Mouse (Mus musculus): Measurements from ENCODE around the gene Tom1l1. TPM values are rescaled to one million over a fixed set of nuclear protein-coding genes. Genes with fewer than 3 reads are reported as not detected.

Gene Tom1l1
- total RNA-seq, 2 experiments from 2014 or later: 13.2 to 15.9 TPM

- Histone ChIP-seq H3K4me3 (no peak overlapping the region), H3K27ac (no peak overlapping the region; the same call in 1 of the 2 replicates)
Measured at GRCm38 (mm10) chr11:90664345-90664986, 23.7 kb downstream of the Tom1l1 start.

DNA sequence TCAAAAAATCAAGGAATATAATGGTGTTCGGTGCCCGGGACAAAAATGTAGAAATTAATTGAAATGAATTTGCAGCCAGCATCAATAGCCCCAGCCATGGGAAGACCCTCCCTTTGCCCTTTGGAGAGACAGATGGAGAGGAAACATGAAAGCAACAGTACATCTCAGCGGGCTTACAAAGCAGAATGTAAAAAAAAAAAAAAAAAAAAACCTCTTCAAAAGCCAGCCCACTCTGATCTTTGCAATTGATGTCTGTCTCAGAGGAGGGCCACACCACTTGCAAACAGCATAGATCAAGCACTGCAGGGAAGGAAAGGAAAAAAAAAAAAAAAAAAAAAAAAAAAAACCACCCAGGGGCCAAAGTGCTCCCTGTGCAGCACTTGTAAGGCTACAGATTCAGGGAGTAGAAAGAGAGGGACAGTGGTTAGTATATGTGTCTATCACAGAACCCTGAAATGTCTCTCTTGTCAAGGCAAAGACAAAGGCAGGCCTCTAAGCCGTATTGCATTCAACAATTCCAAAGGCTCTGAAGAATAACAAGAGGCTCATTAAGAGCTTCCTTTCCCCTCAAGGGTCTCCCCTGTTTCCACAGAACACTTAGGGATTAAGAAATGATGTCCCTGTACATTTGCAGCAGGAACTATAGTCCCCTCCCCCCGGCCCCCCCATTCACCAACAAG lies 24.4 kb downstream of the Tom1l1 start:
- intact Hi-C loops (cut with DNase I): no loop called here
- H3K4me3 ChIP-seq: no peak overlapping the region
- H3K27ac ChIP-seq: no peak overlapping the region
- DNase-seq: no peak
- no peak for TF ChIP-seq CTCF (IDR thresholded peaks at IDR 0.05)

More at GRCm38 (mm10) chr11:90664345-90664986, 23.7 kb downstream of the Tom1l1 start:
- no peak for DNase-seq
- TF ChIP-seq CTCF (IDR thresholded peaks at IDR 0.05): no peak
- intact Hi-C loops (cut with DNase I): no loop called here

DNA sequence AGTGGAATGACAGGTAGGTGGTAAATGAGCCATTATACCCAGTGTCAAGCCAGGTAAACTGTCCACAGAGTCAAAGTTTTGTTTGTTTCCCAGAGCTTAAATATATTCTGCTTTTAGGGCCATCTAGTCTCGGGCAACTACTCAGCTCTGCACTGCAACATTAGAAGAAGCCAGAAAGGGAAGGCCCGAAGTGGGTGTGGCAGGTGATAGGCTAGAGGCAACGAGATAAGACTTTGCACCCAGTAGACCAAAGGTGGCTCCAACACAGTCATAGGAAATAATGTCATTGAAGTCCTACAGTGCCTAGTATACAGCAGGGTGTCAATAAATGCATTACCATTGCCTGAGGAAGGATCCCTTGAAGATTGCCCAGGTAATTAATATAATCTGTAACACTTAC lies 25.1 kb downstream of the Tom1l1 start:
- intact Hi-C loops (cut with DNase I): no loop called here
- no peak for TF ChIP-seq CTCF (IDR thresholded peaks at IDR 0.05)

DNA sequence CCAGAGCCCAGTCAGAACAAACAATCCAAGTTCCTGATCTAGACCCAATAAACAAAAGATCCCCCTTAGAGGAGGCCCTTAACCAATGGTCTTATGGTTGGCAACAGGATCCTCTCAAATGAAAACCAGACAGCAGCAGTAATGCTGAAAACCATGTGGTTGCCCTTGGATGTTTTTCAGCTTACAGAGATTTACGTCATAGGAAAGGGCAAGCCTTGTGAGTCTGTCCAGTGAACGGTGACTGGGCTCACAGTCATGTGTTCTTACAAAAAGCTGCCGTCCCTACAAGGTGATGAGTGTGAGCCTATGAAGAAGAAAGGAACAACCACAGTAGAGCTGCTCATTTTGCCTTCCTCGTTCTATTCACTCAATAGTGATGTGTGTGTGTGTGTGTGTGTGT lies 27.5 kb downstream of the Tom1l1 start:
- no peak for TF ChIP-seq CTCF (IDR thresholded peaks at IDR 0.05)
- Histone ChIP-seq H3K27ac (no peak overlapping the region), H3K4me3 (no peak overlapping the region)
- intact Hi-C loops (cut with DNase I): no loop called here
- no peak for DNase-seq

More for the DNA sequence above, 25.1 kb downstream of the Tom1l1 start:
- DNase-seq: no peak
- Histone ChIP-seq H3K27ac (no peak overlapping the region), H3K4me3 (no peak overlapping the region)

DNA sequence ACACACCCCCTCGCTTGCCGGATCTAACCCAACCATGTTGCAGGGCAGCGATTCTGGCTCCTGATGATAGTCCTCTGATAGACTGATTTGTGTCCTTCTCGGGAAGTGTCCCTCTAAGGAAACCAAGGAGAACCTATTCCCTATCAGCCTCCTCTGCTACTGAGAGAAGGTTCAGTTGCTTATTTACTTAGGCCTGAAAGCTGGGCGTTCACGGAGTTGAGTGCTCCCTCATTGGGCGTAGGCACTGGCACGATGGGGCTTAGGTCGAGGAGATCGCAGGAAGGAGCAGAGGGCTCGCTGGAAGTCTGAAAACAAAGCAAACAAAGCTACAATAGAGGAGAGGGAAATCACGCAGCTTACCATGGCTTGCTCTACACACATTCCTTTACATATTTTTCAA lies 30.6 kb downstream of the Tom1l1 start:
- Histone ChIP-seq H3K27ac (no peak overlapping the region), H3K4me3 (no peak overlapping the region)
- intact Hi-C loops (cut with DNase I): no loop called here
- TF ChIP-seq CTCF (IDR thresholded peaks at IDR 0.05): no peak
- no peak for DNase-seq

DNA sequence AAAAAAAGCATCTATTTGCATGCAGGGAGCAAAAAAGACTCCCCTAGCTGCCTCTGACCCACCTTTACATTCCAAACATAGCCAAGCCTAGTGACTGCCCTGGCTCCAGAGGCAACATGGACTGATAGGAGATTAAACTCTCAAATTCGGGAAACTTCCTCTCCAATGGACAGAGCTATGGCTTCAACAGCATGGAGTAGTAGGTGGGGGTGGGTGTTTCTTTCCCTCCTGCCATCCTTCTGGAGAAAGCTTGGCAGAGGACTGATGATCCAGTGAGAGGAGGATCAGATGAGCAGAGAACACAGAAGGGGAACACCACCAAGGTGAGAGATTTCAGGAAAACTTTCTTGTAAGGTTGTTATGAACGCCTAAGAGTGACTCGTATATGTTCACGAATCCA lies 35.6 kb downstream of the Tom1l1 start:
- DNase-seq: no peak
- intact Hi-C loops (cut with DNase I): no loop called here
- no peak for TF ChIP-seq CTCF (IDR thresholded peaks at IDR 0.05)
- Histone ChIP-seq H3K4me3 (no peak overlapping the region), H3K27ac (no peak overlapping the region)

- DNase-seq: no peak
- H3K4me3 ChIP-seq: no peak overlapping the region
- intact Hi-C loops (cut with DNase I): no loop called here
- no peak for TF ChIP-seq CTCF (IDR thresholded peaks at IDR 0.05)
- H3K27ac ChIP-seq: no peak overlapping the region
Measured at GRCm38 (mm10) chr11:90650231-90650885, 37.8 kb downstream of the Tom1l1 start.

DNA sequence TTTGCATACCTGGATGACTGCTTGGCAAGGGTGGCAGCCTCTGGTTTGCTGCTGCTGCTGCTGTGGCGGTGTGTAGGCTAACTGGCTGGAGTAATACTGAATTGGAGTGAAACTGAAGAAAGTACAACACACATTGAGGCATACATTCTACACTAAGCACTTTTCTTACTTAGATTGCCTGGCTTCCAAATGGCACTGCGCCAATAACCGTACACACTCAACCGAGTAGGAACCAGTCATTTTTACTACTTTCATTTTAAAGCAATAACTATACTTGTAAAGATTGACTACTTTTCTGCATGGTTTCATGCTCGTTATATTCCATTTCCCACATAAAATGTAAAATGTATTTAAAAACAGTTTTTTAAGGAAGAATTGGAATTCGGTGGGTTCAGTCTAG lies 38.4 kb downstream of the Tom1l1 start:
- TF ChIP-seq CTCF (IDR thresholded peaks at IDR 0.05): no peak
- intact Hi-C loops (cut with DNase I): no loop called here
- no peak for DNase-seq
- Histone ChIP-seq H3K27ac (no peak overlapping the region), H3K4me3 (no peak overlapping the region)

- intact Hi-C loops (cut with DNase I): no loop called here
- Histone ChIP-seq H3K4me3 (peak overlapping the region; percentile 94), H3K27ac (peak overlapping the region; percentile 97)
- DNase-seq: peak; percentile 67
- no peak for TF ChIP-seq CTCF (IDR thresholded peaks at IDR 0.05)
Measured at GRCm38 (mm10) chr11:90638312-90638830, 49.8 kb downstream of the Tom1l1 start.

DNA sequence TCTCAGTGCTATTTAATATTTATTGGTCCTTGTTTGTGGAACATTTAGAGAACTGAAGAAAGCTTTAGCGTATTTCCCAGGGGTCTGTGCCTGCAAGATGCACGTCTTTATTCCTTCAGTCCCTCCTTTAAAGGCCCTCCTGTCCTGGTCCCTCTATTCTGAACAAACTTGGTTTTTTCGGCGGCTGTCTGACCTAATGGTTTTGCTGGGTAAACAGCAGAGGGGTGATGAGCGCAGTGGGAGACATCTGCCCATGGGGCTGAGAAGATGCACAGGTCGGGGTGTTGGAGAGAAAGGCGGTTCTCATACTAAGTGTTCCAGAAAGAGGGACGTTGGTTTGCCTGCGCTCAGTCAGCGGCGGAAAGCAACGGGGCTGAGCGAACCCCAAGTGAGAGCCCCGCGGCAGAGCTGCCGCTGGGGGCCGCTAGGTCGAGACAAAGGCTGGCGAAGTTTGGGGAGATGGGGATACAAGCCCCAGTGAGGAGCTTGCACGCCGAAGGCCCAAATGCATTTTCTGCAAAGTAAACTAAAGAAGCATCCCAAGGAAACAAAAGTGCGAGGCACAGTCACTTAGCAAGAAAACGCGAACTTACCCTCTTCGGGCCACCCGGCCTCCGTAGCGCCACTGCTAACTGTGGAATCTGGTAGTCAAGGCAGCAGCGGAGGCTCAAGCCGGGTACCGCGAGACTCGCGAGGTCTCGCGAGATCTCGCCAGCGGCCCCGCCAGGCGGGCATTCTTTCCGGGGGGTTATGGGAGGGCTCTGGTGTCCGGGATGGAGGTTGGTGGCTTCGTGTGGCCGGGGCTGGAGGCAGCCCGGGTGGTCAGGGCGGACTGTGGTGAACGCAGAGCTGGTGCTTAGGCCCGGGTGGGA lies 50.5 kb downstream of the Tom1l1 start, which contains the start of the genes Stxbp4 and Cox11:
TSS of gene Stxbp4 (minus strand) at position 645 of the 872 bp plus-strand sequence.
TSS of gene Cox11 (plus strand) at position 734 of the 872 bp plus-strand sequence.
- peak within 1 kb of the TSS; percentile 97 for H3K27ac ChIP-seq
- peak; percentile 96 for DNase-seq
- TF ChIP-seq CTCF (IDR thresholded peaks at IDR 0.05): peak; percentile 67
- intact Hi-C loops (cut with DNase I): no loop called here
- peak within 1 kb of the TSS; percentile 94 for H3K4me3 ChIP-seq

GRCm38 (mm10) chr11:90634661-90635060 lies 53.5 kb downstream of the Tom1l1 start:
- Histone ChIP-seq H3K27ac (peak overlapping the region; percentile 97), H3K4me3 (peak overlapping the region; percentile 15; the same call in 1 of the 2 replicates)
- peak; percentile 62 for DNase-seq
- intact Hi-C loops (cut with DNase I): no loop called here
- TF ChIP-seq CTCF (IDR thresholded peaks at IDR 0.05): no peak

DNA sequence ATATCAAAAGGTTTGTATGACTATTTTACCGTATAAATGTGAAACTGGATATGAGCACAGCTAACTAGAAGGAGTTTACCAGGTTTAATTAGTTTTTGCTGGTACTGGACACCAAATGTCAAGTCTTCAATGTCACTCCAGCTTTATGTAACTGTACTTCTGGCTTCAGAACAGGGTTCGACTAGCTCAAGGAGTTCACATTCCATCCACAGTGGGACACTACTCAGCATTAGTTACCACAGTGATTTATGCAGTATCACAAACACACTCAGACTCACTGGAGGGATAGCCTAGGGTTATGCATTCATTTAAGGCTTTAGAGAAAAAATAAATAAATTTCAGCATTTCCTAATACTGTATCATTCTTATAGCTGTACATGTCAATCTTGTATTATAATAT lies 55.7 kb downstream of the Tom1l1 start:
- Histone ChIP-seq H3K27ac (peak overlapping the region; percentile 97), H3K4me3 (no peak overlapping the region)
- intact Hi-C loops (cut with DNase I): no loop called here
- DNase-seq: no peak
- peak; percentile 39 for TF ChIP-seq CTCF (IDR thresholded peaks at IDR 0.05)

Data from gastrocnemius, adult 2 months (tissue).